Mouse (Mus musculus): ENCODE measurements at regions not wholly inside any gene's neighbourhood (a gene's known extent, or its start where the extent isn't known, plus 50 kb on each side); places are given as distances from the start of the nearest gene placed in this dataset.

DNA sequence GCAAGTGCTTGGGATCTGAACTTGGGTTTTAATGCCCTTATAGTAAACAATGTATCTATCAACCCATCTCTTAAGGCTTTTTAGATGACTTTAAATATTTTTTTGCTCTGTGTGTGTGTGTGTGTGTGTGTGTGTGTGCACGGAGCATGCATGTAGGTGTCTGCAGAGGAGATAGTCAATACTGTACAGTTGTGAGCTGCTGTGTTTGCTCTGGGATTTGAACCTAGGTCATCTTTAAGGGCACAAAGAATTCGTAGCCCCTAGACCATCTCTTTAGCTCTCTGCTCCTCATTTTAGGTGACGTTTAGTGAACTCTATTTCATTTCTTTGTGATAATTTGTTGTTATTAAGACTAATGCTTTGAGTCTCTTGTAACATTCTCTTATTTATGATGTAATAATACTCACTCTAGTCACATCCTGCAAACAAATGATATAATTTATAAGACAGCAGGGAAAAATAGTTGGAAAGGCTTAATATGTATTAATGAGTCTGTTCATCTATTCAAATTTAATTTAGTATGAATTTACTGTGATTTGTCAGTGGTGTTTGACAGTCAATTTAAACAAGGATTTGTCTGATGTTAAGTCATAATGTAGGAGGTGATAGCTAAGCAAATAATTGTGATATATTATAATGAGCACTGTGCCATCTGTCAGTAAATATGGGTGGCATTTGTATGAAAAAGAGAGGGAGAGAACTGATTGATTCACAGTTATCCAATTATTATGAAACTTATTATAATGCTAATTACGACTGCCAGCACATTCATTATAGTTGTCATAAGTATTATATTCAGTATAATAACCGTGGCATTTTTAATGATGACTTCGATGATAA lies 212.8 kb upstream of the Tnc start:
- TF ChIP-seq CTCF (IDR thresholded peaks at IDR 0.05; ENCODE audit: borderline replicate concordance, extremely low read depth, insufficient read depth, insufficient read length) (no peak), POLR2A (IDR thresholded peaks at IDR 0.05; ENCODE audit: borderline replicate concordance, extremely low read depth, insufficient read depth, insufficient read length, poor library complexity, severe bottlenecking) (no peak)
